Comparison of ENCODE assay signal across 16 mouse cellular contexts in genomic region chr4:105575550-105575949, GRCm38 (mm10).
DNase-seq lines count a peak whose midpoint lies in the region; ATAC-seq lines count a peak whose summit lies in the region.
"Had no signal": no experiment of that assay in that cellular context is flagged by ENCODE, and none has a peak within 500 bp of the region (broad histone marks: within the 10 kb centered on the region; RNA-seq: fewer than 3 reads in every experiment).

No protein-coding gene starts in this region.

- ATAC-seq in kidney, embryonic 15.5 days (replicated peaks; ENCODE audit: low FRiP score) = peak; percentile 74; the same call in 1 of the 2 replicates
- ATAC-seq in limb, embryonic 13.5 days (ENCODE audit: low FRiP score, low read depth) = peak; percentile 81; the same call in 1 of the 2 replicates
- ATAC-seq: activated CD4-positive, CD25-positive, alpha-beta regulatory T cell, adult 4 months; forebrain, embryonic 15.5 days; Patski had no signal

- 33% methylated on average over 2 of the region's 2 CpGs for WGBS in kidney, embryonic 15.5 days
- WGBS in limb, embryonic 10.5 days = 64% methylated on average over 2 of the region's 2 CpGs
- WGBS in limb, embryonic 13.5 days = 20% methylated on average over 2 of the region's 2 CpGs

- no peaks in the 10 kb centered on the region for H3K36me3 ChIP-seq in kidney, embryonic 15.5 days
- no peaks in the 10 kb centered on the region for H3K36me3 ChIP-seq in limb, embryonic 10.5 days
- no peaks in the 10 kb centered on the region for H3K36me3 ChIP-seq in limb, embryonic 13.5 days
- H3K36me3 ChIP-seq: forebrain, embryonic 15.5 days; heart, embryonic 12.5 days; hindbrain, embryonic 10.5 days had no signal

- no peak overlapping the region for H3K9ac ChIP-seq in kidney, embryonic 15.5 days
- no peak overlapping the region for H3K9ac ChIP-seq in limb, embryonic 13.5 days
- H3K9ac ChIP-seq: forebrain, embryonic 15.5 days; heart, embryonic 12.5 days; hindbrain, embryonic 14.5 days had no signal

- no peaks in the 10 kb centered on the region for H3K4me1 ChIP-seq in kidney, embryonic 15.5 days
- peaks cover 8% of the 10 kb centered on the region for H3K4me1 ChIP-seq in limb, embryonic 10.5 days
- H3K4me1 ChIP-seq in limb, embryonic 13.5 days = peaks cover 14% of the 10 kb centered on the region
- H3K4me1 ChIP-seq: forebrain, embryonic 15.5 days; heart, embryonic 12.5 days; hindbrain, embryonic 10.5 days had no signal

- no peaks in the 10 kb centered on the region for H3K27me3 ChIP-seq in kidney, embryonic 15.5 days
- H3K27me3 ChIP-seq in limb, embryonic 10.5 days (ENCODE audit: low read depth, poor library complexity, severe bottlenecking) = no peaks in the 10 kb centered on the region
- H3K27me3 ChIP-seq in limb, embryonic 13.5 days = no peaks in the 10 kb centered on the region
- H3K27me3 ChIP-seq: forebrain, embryonic 15.5 days; heart, embryonic 12.5 days; Patski had no signal

- H3K9me3 ChIP-seq in kidney, embryonic 15.5 days (replicated peaks) = no peaks in the 10 kb centered on the region
- no peaks in the 10 kb centered on the region for H3K9me3 ChIP-seq in limb, embryonic 10.5 days (replicated peaks)
- H3K9me3 ChIP-seq in limb, embryonic 13.5 days = no peaks in the 10 kb centered on the region
- H3K9me3 ChIP-seq: forebrain, embryonic 15.5 days; heart, embryonic 12.5 days; hindbrain, embryonic 10.5 days had no signal

- H3K4me3 ChIP-seq in kidney, embryonic 15.5 days (replicated peaks) = no peak overlapping the region
- H3K4me3 ChIP-seq in limb, embryonic 10.5 days = no peak overlapping the region
- no peak overlapping the region for H3K4me3 ChIP-seq in limb, embryonic 13.5 days
- H3K4me3 ChIP-seq: forebrain, embryonic 15.5 days; heart, embryonic 12.5 days; hindbrain, embryonic 10.5 days had no signal

- H3K27ac ChIP-seq in kidney, embryonic 15.5 days = no peak overlapping the region
- peak overlapping the region; percentile 58; the same call in 1 of the 2 replicates for H3K27ac ChIP-seq in limb, embryonic 10.5 days
- H3K27ac ChIP-seq in limb, embryonic 13.5 days = peak overlapping the region; percentile 35
- H3K27ac ChIP-seq: forebrain, embryonic 15.5 days; hindbrain, embryonic 10.5 days; hindbrain, embryonic 14.5 days had no signal

- DNase-seq in kidney, postnatal 4 days = no peak
- no peak for DNase-seq in limb, embryonic 10.5 days (ENCODE audit: low spot score)
- DNase-seq in layer of hippocampus, adult 9-11 months = no peak
- DNase-seq in layer of hippocampus, postnatal 36 days = no peak
- DNase-seq: adrenal gland, postnatal 25 days; cerebellum, adult 2 months; cerebellum, postnatal 10 days; gastrocnemius, postnatal 14 days had no signal

- H3K4me2 ChIP-seq in kidney, embryonic 15.5 days = no peak overlapping the region
- H3K4me2 ChIP-seq in limb, embryonic 13.5 days (replicated peaks) = 0 out of 2 replicates have a peak overlapping the region, but pooled peaks have one; percentile 3
- H3K4me2 ChIP-seq: forebrain, embryonic 15.5 days; heart, embryonic 12.5 days; hindbrain, embryonic 14.5 days had no signal
